Mouse (Mus musculus) testis, adult 2 months (tissue): ENCODE data around the gene Olfr228. TPM values are rescaled to one million over a fixed set of nuclear protein-coding genes. Genes with fewer than 3 reads are reported as not detected.
"Not testable (repeated sequence)": the region's sequence is repeated elsewhere in the genome, so short reads cannot be mapped to it uniquely, and the experiment has no call there.

Source experiments
- H3K27ac ChIP-seq: fragments of 200-500 bp; 2 replicates; pipeline ENCODE4 v1.5.1; 2012; ENCODE audit warnings: low read depth, low read length; ENCODE audit not compliant: control insufficient read depth, insufficient read depth
- H3K27me3 ChIP-seq: fragments of 200-500 bp; 2 replicates; pipeline ENCODE4 v1.6.1; 2012; ENCODE audit warnings: mild to moderate bottlenecking, low read length, moderate library complexity; ENCODE audit not compliant: control insufficient read depth, insufficient read depth
- H3K36me3 ChIP-seq: fragments of 200-500 bp; 2 replicates; pipeline ENCODE4 v1.6.1; 2012; ENCODE audit warnings: mild to moderate bottlenecking, low read length; ENCODE audit not compliant: control insufficient read depth, insufficient read depth
- H3K4me1 ChIP-seq: fragments of 200-500 bp; 2 replicates; pipeline ENCODE4 v1.6.1; 2012; ENCODE audit warnings: low read length; ENCODE audit not compliant: control insufficient read depth, insufficient read depth
- H3K4me3 ChIP-seq: fragments of 200-500 bp; 2 replicates; pipeline ENCODE4 v1.5.1; 2012; ENCODE audit warnings: low read depth, mild to moderate bottlenecking, low read length, moderate library complexity, mixed read lengths; ENCODE audit not compliant: control insufficient read depth
- CTCF ChIP-seq: fragments of 200-500 bp; IDR thresholded peaks from 2 replicates; pipeline ENCODE4 v1.5.1; 2012; ENCODE audit warnings: low read depth, mild to moderate bottlenecking, inconsistent platforms, low read length, moderate library complexity; ENCODE audit not compliant: control insufficient read depth, insufficient read depth, insufficient replicate concordance
- POLR2A ChIP-seq: fragments of 200-500 bp; IDR thresholded peaks from 2 replicates; pipeline ENCODE4 v1.6.1; 2012; ENCODE audit warnings: low read depth, mild to moderate bottlenecking, inconsistent platforms, low read length, moderate library complexity; ENCODE audit not compliant: control insufficient read depth
- polyA plus RNA-seq: library from polyadenylated mRNA; depleted of rRNA; stranded (reverse); fragments of >200 nt; gene quantifications from 2 replicates; pipeline ENCODE4 v1.2.3, GENCODE M21; 2012; rRNA removed

Olfr228 gene
- not detected in 2 replicates for polyA plus RNA-seq

- Histone ChIP-seq H3K4me3 (no peak within 1 kb of the TSS), H3K4me1 (no peaks in the 10 kb centered on the region), H3K27ac (no peak within 1 kb of the TSS), H3K36me3 (no peaks in the 10 kb centered on the region), H3K27me3 (no peaks in the 10 kb centered on the region)
- TF ChIP-seq POLR2A (no peak), CTCF (no peak)
Observed at GRCm38 (mm10) chr2:86487286-86487685, at the start of gene Olfr228. TSS of gene Olfr228 (minus strand) at chr2:86487386.

GRCm38 (mm10) chr2:86530991-86531390 lies 43.8 kb upstream of the Olfr228 start:
- TF ChIP-seq CTCF: no peak
- no peak for TF ChIP-seq POLR2A
- Histone ChIP-seq H3K4me1 (peaks cover 4% of the 10 kb centered on the region), H3K27me3 (no peaks in the 10 kb centered on the region), H3K27ac (no peak overlapping the region), H3K4me3 (no peak overlapping the region), H3K36me3 (no peaks in the 10 kb centered on the region)

- Histone ChIP-seq H3K36me3 (no peaks in the 10 kb centered on the region), H3K4me3 (no peak within 1 kb of the TSS), H3K27me3 (no peaks in the 10 kb centered on the region), H3K4me1 (no peaks in the 10 kb centered on the region), H3K27ac (no peak within 1 kb of the TSS)
- TF ChIP-seq POLR2A: no peak
- no peak for TF ChIP-seq CTCF
Observed at GRCm38 (mm10) chr2:86508161-86508560, 21.0 kb upstream of the Olfr228 start, which contains the start of gene Olfr1076. TSS of gene Olfr1076 (plus strand) at chr2:86508461.

GRCm38 (mm10) chr2:86464442-86465109 lies 22.6 kb downstream of the Olfr228 start:
- H3K4me1 ChIP-seq: no peaks in the 10 kb centered on the region
- no peak overlapping the region for H3K27ac ChIP-seq
- H3K36me3 ChIP-seq: no peaks in the 10 kb centered on the region
- TF ChIP-seq CTCF (peak; percentile 67), POLR2A (no peak)
- no peak overlapping the region for H3K4me3 ChIP-seq
- H3K27me3 ChIP-seq: no peaks in the 10 kb centered on the region

- TF ChIP-seq CTCF: no peak
- no peak for TF ChIP-seq POLR2A
- Histone ChIP-seq H3K36me3 (no peaks in the 10 kb centered on the region), H3K27ac (no peak overlapping the region), H3K27me3 (no peaks in the 10 kb centered on the region), H3K4me3 (no peak overlapping the region), H3K4me1 (no peaks in the 10 kb centered on the region)
Observed at GRCm38 (mm10) chr2:86460434-86460833, 26.8 kb downstream of the Olfr228 start.

GRCm38 (mm10) chr2:86456169-86456568 lies 31.0 kb downstream of the Olfr228 start, which contains the start of gene Olfr1066:
TSS of gene Olfr1066 (minus strand) at chr2:86456269.
- no peaks in the 10 kb centered on the region for H3K4me1 ChIP-seq
- no peak within 1 kb of the TSS for H3K4me3 ChIP-seq
- TF ChIP-seq POLR2A (no peak), CTCF (no peak)
- no peaks in the 10 kb centered on the region for H3K36me3 ChIP-seq
- H3K27ac ChIP-seq: no peak within 1 kb of the TSS
- H3K27me3 ChIP-seq: no peaks in the 10 kb centered on the region

- H3K27ac ChIP-seq, H3K4me1 ChIP-seq, H3K27me3 ChIP-seq, H3K4me3 ChIP-seq, H3K36me3 ChIP-seq: not testable (repeated sequence)
Observed at GRCm38 (mm10) chr2:86450491-86450890, 36.7 kb downstream of the Olfr228 start, which contains the start of gene Olfr1065. TSS of gene Olfr1065 (minus strand) at chr2:86450591.

- H3K36me3 ChIP-seq, H3K27me3 ChIP-seq, H3K27ac ChIP-seq, H3K4me1 ChIP-seq, H3K4me3 ChIP-seq: not testable (repeated sequence)
Observed at GRCm38 (mm10) chr2:86442101-86442500, 45.1 kb downstream of the Olfr228 start.

Other genes with a start within 250 kb of the Olfr228 start
- not detected in 2 replicates for gene Olfr1048, start 247.1 kb downstream of the Olfr228 start, polyA plus RNA-seq
- gene Olfr1049, start 229.1 kb downstream of the Olfr228 start, polyA plus RNA-seq: not detected in 2 replicates
- gene Olfr1051, start 208.3 kb downstream of the Olfr228 start, polyA plus RNA-seq: not detected in 2 replicates
- gene Olfr1052, start 194.9 kb downstream of the Olfr228 start, polyA plus RNA-seq: not detected in 2 replicates
- not detected in 2 replicates for gene Olfr1053, start 172.1 kb downstream of the Olfr228 start, polyA plus RNA-seq
- gene Olfr1054, start 152.0 kb downstream of the Olfr228 start, polyA plus RNA-seq: not detected in 2 replicates
- gene Olfr1055, start 137.1 kb downstream of the Olfr228 start, polyA plus RNA-seq: not detected in 2 replicates
- gene Olfr1056, start 124.9 kb downstream of the Olfr228 start, polyA plus RNA-seq: not detected in 2 replicates
- not detected in 2 replicates for gene Olfr1057, start 109.0 kb downstream of the Olfr228 start, polyA plus RNA-seq
- gene Olfr1058, start 98.8 kb downstream of the Olfr228 start, polyA plus RNA-seq: not detected in 2 replicates
- not detected in 2 replicates for gene Olfr1061, start 73.3 kb downstream of the Olfr228 start, polyA plus RNA-seq
- not detected in 2 replicates for gene Olfr1062, start 60.6 kb downstream of the Olfr228 start, polyA plus RNA-seq
- not detected in 2 replicates for gene Olfr1065, start 36.8 kb downstream of the Olfr228 start, polyA plus RNA-seq
- not detected in 2 replicates for gene Olfr1066, start 31.1 kb downstream of the Olfr228 start, polyA plus RNA-seq
- not detected in 2 replicates for gene Olfr1076, start 21.1 kb upstream of the Olfr228 start, polyA plus RNA-seq
- gene Olfr1079, start 55.1 kb upstream of the Olfr228 start, polyA plus RNA-seq: not detected in 2 replicates
- not detected in 2 replicates for gene Olfr1080, start 70.8 kb upstream of the Olfr228 start, polyA plus RNA-seq
- not detected in 2 replicates for gene Olfr1082, start 111.6 kb upstream of the Olfr228 start, polyA plus RNA-seq
- not detected in 2 replicates for gene Olfr1084, start 152.3 kb upstream of the Olfr228 start, polyA plus RNA-seq
- not detected in 2 replicates for gene Olfr1085, start 174.6 kb upstream of the Olfr228 start, polyA plus RNA-seq
- not detected in 2 replicates for gene Olfr1086, start 192.7 kb upstream of the Olfr228 start, polyA plus RNA-seq
- not detected in 2 replicates for gene Olfr1087, start 211.0 kb upstream of the Olfr228 start, polyA plus RNA-seq
- gene Olfr1089, start 246.3 kb upstream of the Olfr228 start, polyA plus RNA-seq: not detected in 2 replicates